Mouse (Mus musculus) hindbrain, embryonic 16.5 days (tissue): Measurements from ENCODE around the gene Atxn7l3. TPM values are rescaled to one million over a fixed set of nuclear protein-coding genes. Genes with fewer than 3 reads are reported as not detected.

Experiments
- ATAC-seq: fragments of 200-750 bp; cut with Nextera tagmentation; 2 replicates; pipeline ENCODE4 v1.8.0; 2017; ENCODE audit warnings: moderate TSS enrichment, moderate library complexity
- H3K27ac ChIP-seq: fragments of 300-500 bp; sonication (generic); 2 replicates; pipeline ENCODE4 v1.5.1; 2014; ENCODE audit warnings: low read depth, mild to moderate bottlenecking, control low read depth, low read length, moderate library complexity
- H3K27me3 ChIP-seq: fragments of 300-500 bp; sonication (generic); replicated peaks from 2 replicates; pipeline ENCODE4 v1.6.1; 2014; ENCODE audit warnings: low read length; ENCODE audit not compliant: control insufficient read depth, insufficient read depth
- H3K36me3 ChIP-seq: fragments of 300-500 bp; sonication (generic); 2 replicates; pipeline ENCODE4 v1.6.1; 2014; ENCODE audit warnings: mild to moderate bottlenecking, low read length, moderate library complexity, mixed read lengths; ENCODE audit not compliant: control insufficient read depth, insufficient read depth
- H3K4me1 ChIP-seq: fragments of 300-500 bp; sonication (generic); 2 replicates; pipeline ENCODE4 v1.6.1; 2014; ENCODE audit warnings: low read depth, low read length; ENCODE audit not compliant: control insufficient read depth, insufficient read depth
- H3K4me2 ChIP-seq: fragments of 300-500 bp; sonication (generic); 2 replicates; pipeline ENCODE4 v1.6.1; 2014; ENCODE audit warnings: mild to moderate bottlenecking, low read length, control low read depth, moderate library complexity
- H3K4me3 ChIP-seq: fragments of 300-500 bp; sonication (generic); 2 replicates; pipeline ENCODE4 v1.5.1; 2014; ENCODE audit warnings: mild to moderate bottlenecking, low read length, control low read depth, moderate library complexity
- H3K9ac ChIP-seq: fragments of 300-500 bp; sonication (generic); 2 replicates; pipeline ENCODE4 v1.6.1; 2014; ENCODE audit warnings: low read depth, mild to moderate bottlenecking, control low read depth, low read length, moderate library complexity
- H3K9me3 ChIP-seq: fragments of 300-500 bp; sonication (generic); 2 replicates; pipeline ENCODE4 v1.6.1; 2014; ENCODE audit warnings: mild to moderate bottlenecking, low read length, moderate library complexity; ENCODE audit not compliant: control insufficient read depth
- WGBS: fragments of 180-500 bp; shearing (Covaris S2); extraction: QIAGEN DNeasy Blood & Tissue Kit; methylation state at CpG from one replicate; pipeline ENCODE4 v1.1.7; 2014; 5-methylcytosine and 5-hydroxymethylcytosine counted together
- polyA plus RNA-seq: library from polyadenylated mRNA; unstranded; fragments of >200 nt; fragmentation: Nextera tagmentation; extraction: Ambion mirVana; gene quantifications from 2 replicates; pipeline ENCODE4 v1.2.1, GENCODE M21; 2015

Atxn7l3 gene
- polyA plus RNA-seq, 1 experiment from 2014 or later: 26.6 TPM

DNA sequence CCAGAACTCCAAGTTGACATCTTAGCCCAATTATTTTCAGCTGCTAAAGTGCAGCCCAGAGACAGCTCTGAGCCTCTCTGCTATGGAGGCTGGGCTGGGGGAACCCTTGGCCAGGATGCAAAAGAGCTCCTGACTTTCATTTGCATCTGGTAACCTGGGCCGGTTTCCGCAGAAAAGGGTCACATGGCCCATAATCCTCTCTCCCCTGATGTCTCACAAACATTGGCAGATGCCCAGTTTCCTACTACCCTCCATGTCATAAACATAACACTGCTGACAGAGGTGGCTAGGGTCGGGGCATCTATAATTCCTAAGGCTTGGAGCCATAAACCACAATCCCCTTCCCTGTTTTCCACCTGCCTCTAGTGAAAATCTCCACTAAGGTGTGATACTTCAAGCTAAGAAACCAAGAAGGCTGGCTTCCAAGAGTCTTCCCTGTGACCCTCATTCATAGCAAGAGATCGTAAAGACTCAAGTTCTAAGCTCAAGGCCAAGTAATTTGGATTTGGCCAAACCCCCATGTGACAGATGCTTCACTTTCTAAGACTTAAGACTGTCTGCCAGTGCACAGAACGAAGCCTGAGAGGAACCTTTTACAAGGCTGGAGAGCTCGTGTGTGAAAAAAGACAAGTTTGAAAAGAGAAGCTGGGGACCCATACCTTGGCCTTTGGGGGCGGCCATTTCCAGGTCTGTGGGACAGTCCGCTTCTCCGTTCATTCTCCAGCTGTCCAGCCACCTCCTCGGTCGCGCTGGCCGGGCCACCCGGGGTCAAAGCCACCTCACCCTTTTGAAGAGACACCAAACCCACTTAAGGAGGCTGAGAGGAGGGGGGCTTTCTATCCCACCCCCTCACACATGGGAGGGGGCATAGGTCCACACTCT, 19.5 kb upstream of the Atxn7l3 start:
- ATAC-seq: no peak
- peak overlapping the region; percentile 99 for H3K9ac ChIP-seq
- no peaks in the 10 kb centered on the region for H3K27me3 ChIP-seq
- peaks cover 24% of the 10 kb centered on the region for H3K36me3 ChIP-seq
- 14% methylated on average over 14 of the region's 14 CpGs for WGBS
- H3K4me1 ChIP-seq: peaks cover 20% of the 10 kb centered on the region
- peak overlapping the region; percentile 98 for H3K27ac ChIP-seq
- peak overlapping the region; percentile 79 for H3K4me3 ChIP-seq
- no peaks in the 10 kb centered on the region for H3K9me3 ChIP-seq
- H3K4me2 ChIP-seq: peak overlapping the region; percentile 91

DNA sequence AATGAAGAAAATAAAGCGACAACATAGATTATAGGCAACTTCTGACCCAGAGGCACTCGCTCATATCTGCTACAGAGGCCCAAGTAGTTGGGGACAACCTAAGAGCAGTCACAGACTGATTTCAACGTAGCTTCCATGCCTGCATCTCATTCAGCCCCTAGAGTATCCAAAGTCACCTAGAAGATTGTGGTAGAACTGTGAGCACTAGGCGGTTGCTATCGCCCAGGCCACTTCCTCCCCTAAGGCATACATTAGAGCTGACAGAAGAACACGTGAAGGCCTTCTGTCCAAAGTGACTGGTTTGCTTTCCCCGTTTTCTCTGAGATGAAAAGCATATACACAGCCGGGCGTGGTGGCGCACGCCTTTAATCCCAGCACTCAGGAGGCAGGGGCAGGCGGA, 17.9 kb upstream of the Atxn7l3 start:
- H3K4me2 ChIP-seq: no peak overlapping the region
- H3K4me3 ChIP-seq: no peak overlapping the region
- H3K36me3 ChIP-seq: peaks cover 34% of the 10 kb centered on the region
- no peaks in the 10 kb centered on the region for H3K9me3 ChIP-seq
- no peak overlapping the region for H3K9ac ChIP-seq
- peaks cover 17% of the 10 kb centered on the region for H3K4me1 ChIP-seq
- H3K27ac ChIP-seq: no peak overlapping the region
- no peaks in the 10 kb centered on the region for H3K27me3 ChIP-seq
- WGBS: 88% methylated on average over 12 of the region's 12 CpGs
- no peak for ATAC-seq

DNA sequence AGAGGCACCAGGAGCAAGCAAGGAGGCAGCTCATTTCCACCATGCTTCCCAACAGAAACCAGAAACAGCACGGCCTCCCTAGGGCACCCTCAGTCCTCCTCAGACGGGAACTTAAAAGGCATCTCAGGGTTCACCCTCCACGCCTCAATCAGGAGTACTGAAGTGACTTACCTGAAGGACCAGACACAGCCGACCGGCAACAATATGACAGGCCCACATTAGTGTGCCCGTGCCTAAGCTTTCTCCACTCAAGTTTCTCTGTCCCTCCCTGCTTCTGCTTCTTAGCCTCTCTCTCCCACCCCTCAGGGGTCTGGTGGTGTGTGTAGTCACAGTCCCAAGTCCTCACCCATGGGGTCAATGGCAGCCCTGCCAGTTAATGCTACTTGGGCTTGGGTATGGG, 16.2 kb upstream of the Atxn7l3 start:
- WGBS: 85% methylated on average over 6 of the region's 6 CpGs
- no peak for ATAC-seq
- H3K36me3 ChIP-seq: peaks cover 40% of the 10 kb centered on the region

DNA sequence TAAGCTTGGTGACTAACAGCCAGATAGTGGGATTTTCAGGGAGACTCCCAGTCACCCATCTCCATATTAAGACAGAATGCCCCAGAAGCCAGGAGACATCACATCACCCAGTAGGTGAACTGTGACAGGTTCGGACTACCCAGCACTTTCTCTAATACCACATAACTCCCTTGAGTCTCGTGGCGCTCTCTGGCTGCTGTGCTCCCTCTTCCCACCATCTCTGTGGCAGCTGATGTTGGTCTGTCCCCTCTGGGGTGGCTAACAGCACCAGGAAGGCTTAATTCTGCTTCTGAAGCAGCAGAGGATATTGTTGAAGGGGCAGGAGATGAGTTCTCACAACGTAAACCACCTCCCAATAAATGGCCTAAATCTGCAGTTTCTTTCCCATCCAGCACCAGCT, 15.5 kb upstream of the Atxn7l3 start:
- Histone ChIP-seq H3K36me3 (peaks cover 45% of the 10 kb centered on the region), H3K9me3 (no peaks in the 10 kb centered on the region)
- ATAC-seq: no peak

More for the DNA sequence above, 16.2 kb upstream of the Atxn7l3 start:
- no peak overlapping the region for H3K27ac ChIP-seq
- H3K4me2 ChIP-seq: no peak overlapping the region
- H3K4me1 ChIP-seq: peaks cover 23% of the 10 kb centered on the region
- H3K9ac ChIP-seq: no peak overlapping the region
- no peaks in the 10 kb centered on the region for H3K9me3 ChIP-seq
- no peak overlapping the region for H3K4me3 ChIP-seq
- no peaks in the 10 kb centered on the region for H3K27me3 ChIP-seq

DNA sequence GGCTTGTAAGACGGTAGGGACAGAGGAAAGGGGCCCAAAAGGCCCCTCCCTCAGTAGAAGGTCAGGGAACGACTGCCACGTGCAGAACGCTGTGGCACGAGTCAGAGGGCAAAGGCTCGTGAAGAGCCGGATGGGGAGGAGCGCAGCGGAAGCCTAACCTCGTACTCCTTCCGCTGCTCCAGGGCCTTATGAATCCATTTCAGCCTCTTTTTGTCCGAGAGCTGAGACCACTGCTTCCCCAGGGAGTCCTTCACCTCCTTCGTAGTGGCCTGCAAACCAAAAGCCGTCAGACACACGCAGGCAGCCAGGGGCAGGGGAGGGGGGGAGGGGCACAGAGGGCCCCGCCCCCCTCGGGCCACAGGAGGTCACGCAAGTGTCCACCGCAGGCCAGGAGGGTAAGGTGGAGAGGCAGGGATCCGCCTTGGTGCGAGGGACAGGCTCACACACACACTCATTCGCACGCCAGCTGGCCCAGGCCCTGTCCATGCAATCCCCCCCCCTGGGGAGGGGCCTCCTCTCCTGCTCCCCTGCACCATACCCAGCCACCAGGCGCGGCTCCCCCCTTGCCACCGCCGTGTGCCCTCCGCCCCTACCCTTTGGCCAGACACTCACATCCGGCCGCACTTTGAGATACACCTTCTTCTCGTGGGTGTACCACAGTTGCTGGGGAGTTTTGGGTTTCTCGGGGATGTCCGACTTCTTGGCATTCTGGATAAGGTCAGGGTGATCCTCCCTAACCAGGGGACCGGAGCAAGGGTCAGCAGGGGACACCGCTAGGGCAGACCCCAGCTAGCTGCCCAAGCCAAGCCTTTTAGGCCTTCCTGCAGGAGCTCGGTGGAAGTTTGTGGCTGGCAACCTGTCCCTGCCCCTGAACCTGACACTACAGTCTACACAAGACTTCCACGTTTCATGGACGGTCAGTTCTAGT, 14.6 kb upstream of the Atxn7l3 start:
- H3K4me1 ChIP-seq: peaks cover 18% of the 10 kb centered on the region
- no peak overlapping the region for H3K27ac ChIP-seq
- no peaks in the 10 kb centered on the region for H3K9me3 ChIP-seq
- H3K4me3 ChIP-seq: no peak overlapping the region
- 41% methylated on average over 36 of the region's 38 CpGs for WGBS
- H3K27me3 ChIP-seq: no peaks in the 10 kb centered on the region
- H3K4me2 ChIP-seq: no peak overlapping the region
- H3K36me3 ChIP-seq: peaks cover 54% of the 10 kb centered on the region
- H3K9ac ChIP-seq: no peak overlapping the region
- no peak for ATAC-seq

More for the DNA sequence above, 15.5 kb upstream of the Atxn7l3 start:
- Histone ChIP-seq H3K27ac (no peak overlapping the region), H3K27me3 (no peaks in the 10 kb centered on the region), H3K9ac (no peak overlapping the region), H3K4me1 (peaks cover 23% of the 10 kb centered on the region), H3K4me3 (no peak overlapping the region), H3K4me2 (no peak overlapping the region)
- WGBS: 85% methylated on average over 4 of the region's 4 CpGs

DNA sequence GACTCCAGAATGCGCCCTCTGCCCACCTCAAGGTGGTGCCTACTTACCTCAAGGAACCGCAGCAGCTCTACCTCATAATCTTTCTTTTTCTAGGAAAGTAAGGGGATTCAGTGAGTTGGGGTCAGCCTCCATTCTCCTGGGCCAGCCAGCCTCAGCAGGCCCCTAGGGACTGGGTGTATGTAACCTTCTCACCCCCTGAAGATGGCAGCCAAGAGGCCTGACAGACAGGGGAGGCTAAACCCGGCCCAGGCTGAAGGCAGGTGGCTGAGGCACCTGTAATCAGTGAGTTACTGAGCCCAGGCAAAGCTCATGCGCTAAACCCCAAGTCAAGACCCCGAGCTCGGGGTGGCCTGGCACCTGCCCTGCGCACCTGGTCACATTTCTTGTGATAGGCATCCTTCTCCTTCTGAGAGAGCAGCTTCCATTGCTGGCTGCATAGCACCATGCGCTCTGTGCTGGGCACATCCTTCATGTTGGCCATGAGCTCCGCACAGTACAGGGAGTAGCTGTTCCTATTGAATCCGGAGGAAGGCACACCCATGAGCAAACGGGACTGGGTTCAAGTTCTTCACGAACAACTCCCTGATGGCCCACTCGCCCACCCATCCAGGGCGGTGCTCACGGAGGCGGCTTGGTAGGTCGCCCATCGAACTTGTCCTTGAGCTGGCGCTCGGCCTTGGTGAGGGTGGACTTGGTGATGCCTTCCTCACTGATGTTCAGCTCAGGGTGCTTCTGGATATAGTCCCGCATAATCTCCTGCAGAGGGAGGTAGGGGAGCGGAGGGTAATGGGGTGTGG, 13.6 kb upstream of the Atxn7l3 start:
- H3K27ac ChIP-seq: no peak overlapping the region; the same call in 1 of the 2 replicates
- 86% methylated on average over 22 of the region's 22 CpGs for WGBS
- ATAC-seq: no peak
- peaks cover 9% of the 10 kb centered on the region for H3K4me1 ChIP-seq
- no peak overlapping the region; the same call in 1 of the 2 replicates for H3K4me2 ChIP-seq
- H3K4me3 ChIP-seq: no peak overlapping the region; the same call in 1 of the 2 replicates
- H3K9ac ChIP-seq: no peak overlapping the region
- H3K27me3 ChIP-seq: no peaks in the 10 kb centered on the region
- no peaks in the 10 kb centered on the region for H3K9me3 ChIP-seq
- peaks cover 56% of the 10 kb centered on the region for H3K36me3 ChIP-seq

DNA sequence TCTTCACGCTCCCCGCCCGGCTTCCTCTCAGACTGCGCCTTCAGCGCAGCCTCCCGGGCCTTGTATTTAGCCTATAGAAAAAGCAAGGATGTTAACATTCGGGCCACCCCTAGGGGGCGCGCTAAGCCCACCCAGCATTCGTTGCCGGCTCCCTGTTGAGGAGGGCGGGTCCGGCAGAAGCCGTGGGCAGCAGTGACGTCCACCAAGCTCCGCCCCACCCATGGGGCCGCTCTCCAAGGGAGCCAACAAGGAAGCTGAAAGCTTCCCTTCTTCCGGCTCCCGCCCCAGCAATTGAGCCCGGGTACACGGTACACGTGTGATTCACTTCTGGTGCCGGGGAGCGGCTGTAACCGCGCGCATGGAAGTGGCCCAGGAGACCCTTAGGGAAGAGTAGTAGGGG, 12.5 kb upstream of the Atxn7l3 start:
- Histone ChIP-seq H3K36me3 (peaks cover 54% of the 10 kb centered on the region), H3K9me3 (no peaks in the 10 kb centered on the region), H3K27ac (peak overlapping the region; percentile 26), H3K4me3 (peak overlapping the region; percentile 27), H3K9ac (peak overlapping the region; percentile 42), H3K4me1 (peaks cover 9% of the 10 kb centered on the region), H3K27me3 (no peaks in the 10 kb centered on the region), H3K4me2 (peak overlapping the region; percentile 51)
- peak; percentile 93 for ATAC-seq
- WGBS: under 1% methylated on average over 27 of the region's 27 CpGs

DNA sequence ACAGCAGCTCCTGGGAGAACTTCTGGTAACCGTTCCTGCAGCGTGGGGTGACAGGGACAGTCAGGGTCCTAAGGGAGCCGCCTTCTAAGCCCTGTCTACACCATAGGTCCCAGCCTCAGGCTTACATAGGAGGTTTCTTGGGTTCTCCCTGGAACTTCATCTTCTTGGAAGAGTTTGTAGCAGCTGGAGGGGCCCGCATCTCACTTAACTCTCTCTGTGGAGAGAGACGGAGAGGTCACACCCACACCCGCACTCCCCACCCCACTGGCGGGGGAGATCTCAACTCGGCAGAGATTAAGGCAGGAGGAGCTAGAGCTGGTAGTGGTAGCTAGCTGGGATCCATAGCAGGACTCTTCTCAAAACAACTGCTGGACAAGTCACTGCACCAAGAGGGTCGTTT, 11.7 kb upstream of the Atxn7l3 start:
- H3K4me2 ChIP-seq: no peak overlapping the region
- no peak overlapping the region for H3K27ac ChIP-seq
- H3K4me3 ChIP-seq: no peak overlapping the region
- WGBS: 90% methylated on average over 9 of the region's 9 CpGs
- H3K36me3 ChIP-seq: peaks cover 46% of the 10 kb centered on the region
- H3K9ac ChIP-seq: no peak overlapping the region
- peaks cover 9% of the 10 kb centered on the region for H3K4me1 ChIP-seq
- no peaks in the 10 kb centered on the region for H3K27me3 ChIP-seq
- H3K9me3 ChIP-seq: no peaks in the 10 kb centered on the region
- no peak for ATAC-seq
